Mouse (Mus musculus) cerebellum, adult 8-10 months (tissue): Measurements from ENCODE around the gene Prps1.
A peak's percentile ranks its signal among the peaks of the same experiment; 100 is the strongest.
"Not testable (repeated sequence)": the region's sequence is repeated elsewhere in the genome, so short reads cannot be mapped to it uniquely, and the experiment has no call there.

Experiments
- DNase-seq: peaks from one replicate; pipeline ENCODE4 v3.0.0; 2022

The Prps1 gene

DNA sequence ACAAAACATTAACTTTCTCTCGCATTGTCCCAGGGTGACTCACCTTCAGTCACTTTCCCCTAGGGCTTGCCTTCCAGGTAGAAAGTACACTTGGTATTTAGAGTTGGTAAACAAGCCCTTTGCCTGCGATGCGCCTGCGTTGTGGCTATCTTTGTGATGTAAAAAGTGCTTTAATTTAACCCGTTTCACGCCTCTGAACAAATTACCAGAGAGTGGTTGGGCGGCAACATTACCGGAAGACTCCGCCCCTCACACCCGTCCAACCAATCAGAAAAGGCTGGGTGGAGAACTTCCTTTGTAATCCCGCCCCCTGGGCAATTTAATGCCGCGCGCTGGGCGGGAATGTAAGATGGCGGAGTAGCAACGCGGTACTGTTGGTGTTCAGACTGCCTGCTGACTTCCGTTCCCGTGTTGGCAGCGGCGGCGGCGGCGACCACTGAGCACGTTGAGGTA, at the start of gene Prps1:
Prps1 (plus strand) TSS at position 335 of the 453 bp plus-strand sequence.
- peak; percentile 82 for DNase-seq

GRCm38 (mm10) chrX:140407593-140407992, 48.8 kb upstream of the Prps1 start:
- no peak for DNase-seq

- DNase-seq: no peak
Measured at GRCm38 (mm10) chrX:140418467-140418866, 37.9 kb upstream of the Prps1 start.

DNA sequence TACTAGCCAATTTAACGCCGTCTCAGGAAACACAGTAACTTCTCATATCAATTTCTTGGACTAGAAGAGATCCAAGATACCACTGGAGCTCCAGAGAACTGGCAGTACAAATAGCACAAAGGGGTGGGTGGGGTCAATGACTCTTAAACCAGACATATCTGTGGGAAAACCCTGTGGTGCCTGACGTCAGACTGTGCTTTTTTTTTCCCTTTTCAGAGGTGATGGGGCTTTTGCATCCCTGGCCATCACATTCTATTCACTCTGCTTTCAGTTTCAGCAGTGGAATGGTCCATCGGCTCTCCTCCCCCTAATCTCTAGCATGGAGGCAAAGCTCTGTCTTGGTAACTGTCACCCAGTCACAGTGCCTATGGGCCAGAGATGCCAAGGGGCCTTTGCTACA, 29.3 kb upstream of the Prps1 start:
- DNase-seq: no peak

- no peak for DNase-seq
Measured at GRCm38 (mm10) chrX:140428252-140428651, 28.2 kb upstream of the Prps1 start.

DNA sequence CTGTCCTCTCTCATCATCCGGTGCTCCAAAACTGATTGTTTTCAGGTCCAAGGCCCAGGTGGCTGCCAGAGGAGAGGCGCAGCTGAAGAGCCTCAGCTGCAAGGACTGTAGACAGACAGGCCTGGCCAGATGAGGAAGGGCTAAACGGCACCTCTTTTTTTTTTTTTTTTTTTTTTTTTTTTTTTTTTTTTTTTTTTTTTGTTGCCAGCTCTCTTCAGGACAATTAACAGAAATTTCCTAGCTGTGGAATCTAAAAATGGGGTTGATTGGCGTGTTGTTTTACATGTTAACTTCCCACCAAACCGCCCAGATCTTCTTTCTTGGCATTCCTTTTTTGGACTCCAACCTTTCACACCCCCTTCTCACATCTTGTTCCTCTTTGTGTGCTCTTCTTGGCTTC, 26.4 kb upstream of the Prps1 start:
- no peak for DNase-seq

DNA sequence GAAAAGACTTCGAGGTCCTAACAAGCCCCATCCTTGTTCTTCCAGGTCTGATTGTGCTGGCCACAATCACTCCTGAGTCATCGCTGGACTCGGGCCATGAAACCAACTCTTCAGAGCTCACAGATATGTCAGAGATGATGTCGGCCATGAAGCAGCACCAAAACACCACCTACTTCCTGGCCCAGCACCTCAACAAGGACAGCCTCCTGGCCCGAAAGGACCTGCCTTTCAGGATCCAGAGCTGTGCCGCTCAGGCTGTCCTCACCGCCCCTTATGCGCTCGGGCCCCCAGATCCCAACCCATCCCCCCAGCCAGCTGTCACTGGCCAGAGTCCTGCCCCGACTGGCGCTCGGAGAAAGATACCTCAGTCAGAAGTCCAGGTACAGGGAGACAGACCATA, 25.9 kb upstream of the Prps1 start:
- peak; percentile 43 for DNase-seq

GRCm38 (mm10) chrX:140431981-140432380, 24.4 kb upstream of the Prps1 start:
- DNase-seq: no peak

DNA sequence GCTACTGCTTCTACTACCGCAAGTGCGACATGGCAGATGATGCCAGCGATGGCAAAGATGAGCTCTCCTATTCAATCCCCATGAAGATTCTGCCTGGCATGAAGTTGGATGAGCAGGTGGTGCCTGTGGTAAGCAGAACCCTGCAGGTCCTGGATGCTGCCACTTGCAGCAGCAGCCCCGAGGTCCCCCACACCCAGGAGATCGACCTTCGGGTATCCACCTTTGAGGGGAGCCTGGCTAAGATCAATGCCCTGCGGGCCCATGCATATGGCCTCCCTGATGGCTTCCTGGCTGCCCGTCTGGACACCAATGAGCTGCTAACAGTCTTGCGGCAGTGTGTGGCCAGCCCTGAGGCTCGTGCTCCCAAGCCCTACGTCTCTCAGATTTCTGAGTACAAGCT, 23.6 kb upstream of the Prps1 start:
- no peak for DNase-seq

- no peak for DNase-seq
Measured at GRCm38 (mm10) chrX:140437906-140438305, 18.5 kb upstream of the Prps1 start.

- DNase-seq: no peak
Measured at GRCm38 (mm10) chrX:140445551-140445950, 10.9 kb upstream of the Prps1 start.

- DNase-seq: no peak
Measured at GRCm38 (mm10) chrX:140450071-140450470, 6.3 kb upstream of the Prps1 start.

- peak; percentile 18 for DNase-seq
Measured at GRCm38 (mm10) chrX:140456751-140457491, 508 bp downstream of the Prps1 start.

GRCm38 (mm10) chrX:140457502-140457901, 1.1 kb downstream of the Prps1 start:
- no peak for DNase-seq

DNA sequence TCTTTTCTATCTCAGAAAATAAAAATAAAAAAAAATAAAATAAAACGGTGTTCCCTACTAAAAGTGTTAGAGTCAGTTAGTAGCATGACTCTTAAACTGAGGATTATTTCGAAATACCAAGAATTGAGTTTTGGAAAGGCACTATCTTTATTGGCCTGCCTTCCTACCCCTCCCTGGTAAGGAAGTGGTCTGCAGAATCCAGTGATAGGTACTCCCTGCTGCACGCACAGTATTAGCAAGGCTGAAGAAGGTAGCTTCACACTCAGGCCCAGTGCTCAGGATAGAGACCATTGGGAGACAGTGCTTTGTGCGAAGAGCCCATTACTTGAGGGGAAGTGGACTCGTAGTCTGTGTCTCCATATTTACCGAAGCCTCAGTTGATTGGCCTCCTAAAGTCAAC, 21.8 kb downstream of the Prps1 start:
- no peak for DNase-seq

DNA sequence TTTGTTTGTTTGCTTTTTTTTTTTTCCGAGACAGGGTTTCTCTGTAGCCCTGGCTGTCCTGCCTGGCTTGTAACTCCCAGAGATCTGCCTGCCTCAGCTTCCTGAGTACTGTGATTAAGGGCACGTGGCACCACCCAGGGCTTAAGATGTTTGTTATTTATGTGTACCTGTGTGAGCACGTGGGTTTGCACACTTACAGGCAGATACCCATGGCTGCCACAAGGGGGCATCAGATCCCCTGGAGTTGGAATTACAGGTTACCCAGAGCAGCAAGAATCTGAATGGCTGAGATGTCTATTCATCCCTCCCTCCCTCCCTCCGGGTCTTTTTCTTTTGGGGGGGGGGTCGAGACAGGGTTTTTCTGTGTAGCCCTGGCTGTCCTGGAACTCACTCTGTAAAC, 22.8 kb downstream of the Prps1 start:
- DNase-seq: peak; percentile 27

- no peak for DNase-seq
Measured at GRCm38 (mm10) chrX:140489174-140489573, 32.8 kb downstream of the Prps1 start.

DNA sequence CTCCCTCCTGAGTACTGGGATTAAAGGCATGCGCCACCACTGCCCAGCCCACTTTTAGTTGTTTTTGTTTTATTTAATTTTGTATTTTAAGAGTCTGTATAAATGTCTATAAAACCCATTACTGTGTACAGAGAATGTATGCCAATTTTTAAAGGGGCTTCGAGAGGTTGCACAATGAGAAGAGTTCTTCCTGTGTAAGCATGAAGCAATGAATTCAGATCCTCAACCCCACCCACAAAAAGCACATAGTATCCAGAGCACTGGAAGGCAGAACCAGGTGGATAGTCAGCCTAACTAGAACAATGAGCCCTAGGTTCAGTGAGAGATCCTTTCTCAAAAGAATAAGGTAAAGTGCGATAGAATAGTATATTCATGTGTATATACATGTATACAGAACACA, 33.8 kb downstream of the Prps1 start:
- no peak for DNase-seq

DNA sequence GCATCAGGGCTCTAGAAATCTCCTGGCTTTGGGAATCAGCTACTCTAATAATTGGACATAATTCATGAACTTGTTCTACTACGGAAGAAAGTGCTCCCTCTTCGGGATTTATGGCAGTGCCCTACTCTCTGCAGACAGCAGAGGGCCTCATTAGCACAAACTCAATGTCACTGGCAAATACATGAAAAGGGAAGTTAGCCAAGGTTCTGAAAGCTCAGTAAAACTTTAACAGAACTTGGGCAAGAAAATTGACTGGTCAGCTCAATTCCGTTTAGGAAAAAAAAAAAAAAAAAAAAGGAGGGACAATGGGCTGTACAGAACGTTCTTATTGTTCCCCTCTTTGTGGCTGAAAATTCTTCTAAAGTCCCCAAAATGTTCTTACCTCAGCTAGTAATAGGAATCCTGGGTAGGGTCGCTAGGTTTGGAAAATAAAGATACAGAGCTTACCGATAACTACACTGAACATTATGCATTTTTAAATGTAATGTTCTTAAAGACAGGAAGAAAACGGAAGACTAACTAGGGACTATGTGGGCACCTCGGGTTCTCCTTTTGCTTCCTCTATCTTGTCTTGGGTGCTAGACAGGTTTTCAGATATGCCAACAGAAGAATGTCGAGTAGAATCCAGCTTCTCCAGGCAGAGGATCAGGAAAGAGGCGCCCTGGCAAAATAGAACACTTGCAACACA, 35.6 kb downstream of the Prps1 start:
- DNase-seq: peak; percentile 20

DNA sequence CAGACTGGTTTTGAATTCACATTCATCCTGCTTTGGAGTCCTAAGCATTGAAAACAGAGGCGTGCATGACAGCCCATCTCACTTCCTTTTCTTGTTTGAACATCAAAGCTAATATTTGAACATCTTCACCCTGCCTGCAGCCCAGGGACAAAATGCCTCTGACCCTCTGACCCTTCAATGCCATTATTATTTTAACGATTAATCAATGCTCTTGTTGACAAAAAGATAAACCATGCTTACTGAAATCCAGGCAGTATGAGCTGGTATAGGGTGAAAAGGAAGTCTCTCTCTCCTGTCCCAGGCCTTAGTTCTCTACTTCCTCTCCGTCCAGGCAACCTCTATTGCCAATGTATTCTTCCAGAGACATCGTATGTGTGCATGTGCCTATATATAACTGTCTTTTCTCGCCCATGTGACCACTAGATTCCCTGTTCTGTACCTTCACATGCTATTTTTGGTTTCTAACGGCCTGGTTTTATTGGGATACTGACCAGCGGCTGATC, 37.2 kb downstream of the Prps1 start:
- no peak for DNase-seq

DNA sequence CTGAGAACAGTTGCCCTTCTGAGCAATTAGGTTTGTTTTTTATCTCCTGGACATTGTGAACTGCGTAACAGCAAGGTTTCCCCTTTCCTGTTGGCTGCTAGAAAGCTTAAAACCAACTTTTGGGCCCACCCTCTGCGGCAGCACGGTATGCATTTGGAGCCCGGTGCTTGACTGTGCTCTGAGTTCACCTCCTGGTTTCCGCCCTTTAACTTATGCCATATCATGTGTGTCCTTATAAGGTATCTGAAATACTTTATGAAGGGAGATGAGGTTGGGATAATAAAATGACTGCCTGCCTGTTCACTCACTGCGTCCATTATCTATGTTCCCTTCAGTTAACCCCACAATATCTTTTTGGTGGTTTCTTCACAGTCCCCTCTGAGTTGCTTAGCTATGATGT, 37.8 kb downstream of the Prps1 start:
- no peak for DNase-seq

- DNase-seq: not testable (repeated sequence)
Measured at GRCm38 (mm10) chrX:140498431-140498830, 42.0 kb downstream of the Prps1 start.

DNA sequence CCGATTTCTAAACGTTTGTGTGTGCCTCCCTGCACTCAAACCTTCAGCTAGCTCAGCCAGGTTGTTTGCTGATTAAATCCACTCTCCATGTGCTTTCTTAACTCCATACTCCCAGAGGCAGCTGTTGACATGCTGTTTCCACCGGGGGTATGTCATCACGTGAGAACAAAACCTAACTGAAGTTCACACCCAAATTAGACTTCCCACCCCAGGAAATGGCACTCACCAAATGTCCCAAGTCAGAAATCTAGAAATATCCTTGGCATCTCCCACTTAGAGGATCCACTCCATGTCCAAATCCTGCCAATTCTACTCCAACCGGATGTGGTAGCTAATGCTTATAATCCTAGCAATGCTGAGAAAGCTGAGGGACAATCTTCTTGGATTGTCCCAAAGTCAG, 43.9 kb downstream of the Prps1 start:
- no peak for DNase-seq
